Mouse (Mus musculus) neural tube, embryonic 15.5 days (tissue): ENCODE measurements around the gene Spats2. TPM values are rescaled to one million over a fixed set of nuclear protein-coding genes. Genes with fewer than 3 reads are reported as not detected.
"Not testable (repeated sequence)": the region's sequence is repeated elsewhere in the genome, so short reads cannot be mapped to it uniquely, and the experiment has no call there.

ENCODE experiments used
- ATAC-seq: fragments of 200-750 bp; cut with Nextera tagmentation; 2 replicates; pipeline ENCODE4 v1.8.0; 2017; ENCODE audit warnings: mild to moderate bottlenecking, moderate TSS enrichment, moderate library complexity; ENCODE audit not compliant: low FRiP score
- H3K27ac ChIP-seq: fragments of 300-500 bp; sonication (generic); replicated peaks from 2 replicates; pipeline ENCODE4 v1.5.1; 2015; ENCODE audit warnings: mild to moderate bottlenecking, inconsistent platforms
- H3K27me3 ChIP-seq: fragments of 300-500 bp; sonication (generic); replicated peaks from 2 replicates; pipeline ENCODE4 v1.6.1; 2015; ENCODE audit warnings: inconsistent platforms
- H3K36me3 ChIP-seq: fragments of 300-500 bp; sonication (generic); 2 replicates; pipeline ENCODE4 v1.6.1; 2015; ENCODE audit warnings: inconsistent platforms
- H3K4me1 ChIP-seq: fragments of 300-500 bp; sonication (generic); 2 replicates; pipeline ENCODE4 v1.6.1; 2015; ENCODE audit warnings: inconsistent platforms
- H3K4me2 ChIP-seq: fragments of 300-500 bp; sonication (generic); 2 replicates; pipeline ENCODE4 v1.6.1; 2015; ENCODE audit warnings: inconsistent platforms, mild to moderate bottlenecking, moderate library complexity
- H3K4me3 ChIP-seq: fragments of 300-500 bp; sonication (generic); replicated peaks from 2 replicates; pipeline ENCODE4 v1.5.1; 2015; ENCODE audit warnings: mild to moderate bottlenecking, inconsistent platforms
- H3K9ac ChIP-seq: fragments of 300-500 bp; sonication (generic); replicated peaks from 2 replicates; pipeline ENCODE4 v1.6.1; 2015; ENCODE audit warnings: mild to moderate bottlenecking, inconsistent platforms
- H3K9me3 ChIP-seq: fragments of 300-500 bp; sonication (generic); replicated peaks from 2 replicates; pipeline ENCODE4 v1.6.1; 2016; ENCODE audit warnings: inconsistent platforms
- WGBS: fragments of 180-500 bp; shearing (Covaris S2); methylation state at CpG from one replicate; pipeline ENCODE4 v1.1.7; 2015; ENCODE audit warnings: mixed read lengths; 5-methylcytosine and 5-hydroxymethylcytosine counted together
- polyA plus RNA-seq: library from polyadenylated mRNA; unstranded; fragments of >200 nt; fragmentation: Nextera tagmentation; extraction: Ambion mirVana; gene quantifications from 2 replicates; pipeline ENCODE4 v1.2.1, GENCODE M21; 2015

Spats2 gene
- polyA plus RNA-seq, 1 experiment from 2014 or later = 28.9 TPM

DNA sequence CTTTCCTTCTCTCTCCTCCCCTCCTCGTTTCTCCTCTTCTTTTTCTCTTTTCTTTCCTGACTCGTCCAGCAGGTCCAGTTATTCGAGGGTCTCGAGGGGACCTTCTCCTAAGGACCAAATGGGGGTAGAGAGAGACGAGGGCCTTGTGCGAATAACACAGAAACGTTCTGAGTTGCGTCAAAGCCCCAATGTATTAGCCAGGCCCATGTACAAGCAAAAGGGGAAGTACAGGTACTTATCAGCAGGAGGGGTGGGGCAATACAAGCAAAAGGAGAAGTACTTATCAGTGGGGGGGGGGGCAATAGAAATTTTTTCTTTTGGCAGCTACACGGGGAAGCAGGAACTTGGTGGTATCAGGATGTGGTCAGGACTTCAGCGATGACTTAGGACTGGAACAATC is 28.8 kb downstream of the Spats2 start:
- not testable (repeated sequence) for H3K27me3 ChIP-seq, H3K36me3 ChIP-seq, H3K9ac ChIP-seq, H3K9me3 ChIP-seq, ATAC-seq, H3K27ac ChIP-seq, H3K4me1 ChIP-seq, H3K4me2 ChIP-seq, H3K4me3 ChIP-seq
- WGBS = 93% methylated on average over 10 of the region's 10 CpGs

DNA sequence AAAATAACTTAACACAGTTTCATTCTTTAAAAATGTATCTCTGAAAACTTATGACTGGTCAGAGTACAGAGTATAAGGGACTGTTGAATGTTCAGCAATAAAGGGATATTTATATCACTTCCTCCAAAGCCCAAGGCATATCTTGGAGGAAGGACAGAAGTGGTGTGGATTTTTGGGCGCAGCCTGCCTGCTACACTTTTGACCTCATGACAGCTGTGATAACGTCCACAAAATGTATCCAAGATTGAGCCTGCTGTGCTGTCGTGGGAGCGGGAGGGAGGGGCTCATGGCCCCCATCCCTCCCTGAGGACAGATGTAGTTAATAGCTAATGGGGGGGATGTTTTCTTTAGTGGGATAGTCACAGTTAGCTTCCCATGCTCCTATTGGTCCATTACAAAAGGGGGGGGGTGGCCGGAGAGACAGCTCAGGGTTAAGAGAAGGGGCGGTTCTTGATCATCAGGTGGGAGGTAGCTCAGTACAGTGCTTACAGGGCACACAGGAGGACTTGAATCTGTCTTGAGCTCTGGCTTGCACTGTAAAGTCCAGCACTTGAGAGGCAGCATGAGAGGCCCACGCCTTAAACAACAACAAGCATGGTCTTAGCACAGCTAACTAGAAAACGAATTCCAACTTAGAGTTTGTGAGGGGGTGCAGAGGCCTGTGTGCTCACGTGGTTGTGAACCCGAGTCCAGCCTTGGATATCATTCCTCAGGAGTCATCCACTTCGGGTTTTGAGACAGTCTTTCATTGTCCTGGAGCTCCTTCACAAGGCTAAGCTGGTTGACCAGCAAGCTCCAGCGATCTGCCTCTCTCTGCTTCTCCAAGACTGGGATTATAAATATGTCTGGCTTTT is 38.0 kb downstream of the Spats2 start:
- peaks cover 8% of the 10 kb centered on the region; the same call in 1 of the 2 replicates for H3K36me3 ChIP-seq
- WGBS = 78% methylated on average over 12 of the region's 12 CpGs
- H3K27me3 ChIP-seq = no peaks in the 10 kb centered on the region
- no peak overlapping the region for H3K4me2 ChIP-seq
- H3K4me1 ChIP-seq = no peaks in the 10 kb centered on the region
- no peak overlapping the region for H3K27ac ChIP-seq
- no peaks in the 10 kb centered on the region for H3K9me3 ChIP-seq
- no peak for ATAC-seq
- H3K4me3 ChIP-seq = no peak overlapping the region
- no peak overlapping the region for H3K9ac ChIP-seq

DNA sequence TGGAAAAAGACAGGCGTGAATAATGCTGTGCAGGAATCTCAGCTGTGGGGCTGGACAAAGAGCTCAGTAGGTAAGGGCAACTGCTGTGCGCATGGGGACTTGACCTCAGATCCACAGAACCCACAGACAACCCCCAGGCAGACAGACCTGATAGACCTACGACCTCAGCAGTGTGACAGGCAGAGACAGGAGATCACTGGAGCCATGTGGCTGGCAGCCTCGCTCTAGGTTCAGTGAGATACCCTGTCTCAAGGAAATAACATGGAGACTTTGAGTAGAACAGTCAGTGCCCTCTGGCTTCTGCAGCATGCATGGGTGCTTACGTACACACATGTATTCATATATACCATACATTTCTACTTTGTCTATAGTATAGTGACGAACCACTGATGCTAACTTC is 46.4 kb downstream of the Spats2 start:
- H3K9ac ChIP-seq = no peak overlapping the region
- no peak overlapping the region for H3K27ac ChIP-seq
- no peak overlapping the region for H3K4me3 ChIP-seq
- H3K4me2 ChIP-seq = no peak overlapping the region
- ATAC-seq = no peak
- H3K9me3 ChIP-seq = no peaks in the 10 kb centered on the region
- H3K36me3 ChIP-seq = peaks cover 36% of the 10 kb centered on the region
- no peaks in the 10 kb centered on the region for H3K4me1 ChIP-seq
- 94% methylated on average over 6 of the region's 6 CpGs for WGBS
- H3K27me3 ChIP-seq = no peaks in the 10 kb centered on the region

DNA sequence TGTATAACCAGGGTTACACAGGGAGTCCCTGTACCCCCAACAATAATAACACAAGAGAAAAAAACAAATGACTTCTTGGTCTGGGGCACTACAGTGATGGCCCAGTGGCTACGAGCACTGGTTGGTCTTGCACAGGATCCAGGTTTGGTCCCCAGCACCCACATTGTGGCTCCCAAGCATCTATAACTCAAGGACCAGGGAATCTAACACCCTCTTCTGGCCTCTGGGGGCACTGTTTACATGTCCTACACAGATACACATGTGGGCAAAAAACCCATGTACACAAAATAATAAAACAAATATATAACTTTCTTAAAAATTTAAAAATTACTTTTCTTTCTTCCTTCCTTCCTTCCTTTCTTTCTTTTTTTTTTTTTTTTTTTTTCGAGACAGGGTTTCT is 53.9 kb downstream of the Spats2 start:
- Histone ChIP-seq H3K4me2 (no peak overlapping the region), H3K4me3 (no peak overlapping the region), H3K4me1 (no peaks in the 10 kb centered on the region), H3K9ac (no peak overlapping the region), H3K36me3 (peaks cover 45% of the 10 kb centered on the region), H3K9me3 (no peaks in the 10 kb centered on the region), H3K27me3 (no peaks in the 10 kb centered on the region), H3K27ac (no peak overlapping the region)
- WGBS = 87% methylated on average over 1 of the region's 2 CpGs
- ATAC-seq = no peak

DNA sequence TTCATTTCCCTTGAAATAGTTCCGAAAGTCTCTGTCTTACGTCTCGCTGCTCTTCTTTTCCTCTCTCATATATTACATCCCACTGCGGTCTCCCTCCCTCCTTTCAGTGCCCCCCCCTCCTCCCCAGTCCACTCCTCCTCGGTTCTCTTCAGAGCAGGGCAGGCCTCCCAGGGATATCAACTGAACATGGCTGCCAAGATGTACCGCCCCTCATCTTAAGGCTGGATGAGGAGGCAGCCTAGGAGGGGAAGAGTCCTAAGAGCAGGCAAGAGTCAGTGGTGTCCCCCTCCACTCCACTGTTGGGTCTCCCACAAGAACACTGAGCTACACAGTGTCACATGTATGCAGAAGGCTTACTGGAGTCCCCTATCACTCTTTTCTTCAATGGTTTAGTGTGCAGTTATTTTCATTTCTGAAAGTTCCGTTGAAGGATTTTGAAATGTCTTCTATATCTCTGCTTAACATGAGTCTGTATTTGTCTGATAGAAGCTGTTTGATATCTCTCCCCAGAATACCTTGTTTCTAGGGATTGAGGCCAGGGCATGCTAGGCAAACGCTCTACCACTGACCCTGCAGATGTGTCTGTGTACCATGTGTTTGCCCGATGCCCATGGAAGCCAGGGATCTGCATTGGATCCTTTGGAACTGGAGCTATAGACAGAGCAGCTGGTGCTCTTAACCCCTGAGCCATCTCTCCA is 58.6 kb downstream of the Spats2 start:
- 92% methylated on average over 9 of the region's 9 CpGs for WGBS
- H3K9ac ChIP-seq = no peak overlapping the region
- H3K36me3 ChIP-seq = peaks cover 60% of the 10 kb centered on the region

DNA sequence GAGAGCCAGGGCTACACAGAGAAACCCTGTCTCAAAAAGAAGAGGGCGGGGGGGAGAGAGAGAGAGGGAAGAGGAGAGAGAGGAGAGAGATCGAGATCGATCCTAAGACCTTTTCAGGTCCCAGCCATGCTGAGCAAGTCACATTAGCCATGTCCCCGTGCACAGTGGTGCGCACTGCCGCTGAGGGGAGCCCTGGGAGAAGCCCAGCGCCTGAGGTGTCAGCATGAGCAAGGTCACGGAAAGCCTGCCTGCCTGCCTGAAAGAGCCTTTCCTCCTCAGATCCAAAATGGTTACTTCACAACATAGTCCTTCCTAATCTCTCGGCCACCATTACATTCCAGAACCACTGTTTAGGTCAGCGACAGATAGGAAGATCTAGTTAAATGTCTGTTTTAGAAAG is 68.6 kb downstream of the Spats2 start:
- 72% methylated on average over 10 of the region's 10 CpGs for WGBS

More for the DNA sequence above, 58.6 kb downstream of the Spats2 start:
- Histone ChIP-seq H3K4me3 (no peak overlapping the region), H3K27me3 (no peaks in the 10 kb centered on the region), H3K27ac (no peak overlapping the region), H3K4me1 (no peaks in the 10 kb centered on the region), H3K4me2 (no peak overlapping the region), H3K9me3 (no peaks in the 10 kb centered on the region)
- ATAC-seq = no peak

DNA sequence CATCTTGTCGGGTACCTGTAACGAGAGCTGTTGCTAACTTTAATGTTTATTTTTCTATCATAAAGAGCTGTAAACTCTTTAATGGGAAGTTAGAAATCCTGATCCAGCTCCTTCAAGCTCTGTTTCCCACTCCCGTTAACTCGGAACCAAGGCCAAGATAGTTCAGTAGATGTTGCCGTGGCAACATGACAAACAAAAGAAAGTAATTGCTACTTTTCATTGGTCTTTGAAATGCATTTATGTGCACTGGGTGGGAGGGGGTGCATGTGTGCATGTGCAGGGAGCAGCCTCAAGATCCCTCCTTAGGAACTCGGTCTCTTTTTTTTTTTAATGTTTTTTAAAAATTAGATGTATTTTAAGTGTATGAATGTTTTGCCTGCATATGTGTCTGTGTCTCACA is 69.3 kb downstream of the Spats2 start:
- no peaks in the 10 kb centered on the region for H3K27me3 ChIP-seq
- H3K4me3 ChIP-seq = no peak overlapping the region
- H3K9ac ChIP-seq = no peak overlapping the region
- ATAC-seq = no peak
- H3K9me3 ChIP-seq = no peaks in the 10 kb centered on the region
- H3K4me2 ChIP-seq = no peak overlapping the region
- no peak overlapping the region for H3K27ac ChIP-seq
- no peaks in the 10 kb centered on the region for H3K4me1 ChIP-seq
- 35% methylated on average over 6 of the region's 6 CpGs for WGBS
- peaks cover 22% of the 10 kb centered on the region for H3K36me3 ChIP-seq

More for the DNA sequence above, 68.6 kb downstream of the Spats2 start:
- no peaks in the 10 kb centered on the region for H3K27me3 ChIP-seq
- ATAC-seq = no peak
- no peak overlapping the region for H3K27ac ChIP-seq
- no peak overlapping the region for H3K4me3 ChIP-seq
- H3K4me1 ChIP-seq = no peaks in the 10 kb centered on the region
- H3K4me2 ChIP-seq = no peak overlapping the region
- H3K36me3 ChIP-seq = peaks cover 23% of the 10 kb centered on the region
- H3K9me3 ChIP-seq = no peaks in the 10 kb centered on the region
- H3K9ac ChIP-seq = no peak overlapping the region

DNA sequence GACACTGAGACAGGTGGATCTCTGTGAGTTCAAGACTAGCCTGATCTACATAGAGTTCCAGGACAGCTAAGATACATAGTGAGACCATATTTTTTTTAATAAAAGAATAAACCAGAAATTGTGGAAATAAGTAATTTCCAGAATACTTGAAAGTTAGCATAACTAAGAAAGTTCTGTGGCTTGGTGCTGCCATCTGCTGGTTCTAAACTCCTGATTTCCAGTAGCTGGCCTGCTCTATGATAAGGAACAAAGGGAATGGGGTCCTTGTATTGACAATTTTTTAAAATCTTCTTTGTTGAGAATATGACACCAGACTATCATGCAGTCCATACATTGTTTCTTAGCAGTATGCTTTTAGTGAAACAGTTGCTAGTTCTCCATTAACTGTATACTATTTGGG is 73.0 kb downstream of the Spats2 start:
- ATAC-seq = no peak
- no peak overlapping the region for H3K9ac ChIP-seq
- 0 out of 2 replicates have a peak, but pooled peaks cover 11% of the 10 kb centered on the region for H3K36me3 ChIP-seq
- no peaks in the 10 kb centered on the region for H3K9me3 ChIP-seq
- no peak overlapping the region for H3K4me3 ChIP-seq
- no peak overlapping the region for H3K4me2 ChIP-seq
- no peaks in the 10 kb centered on the region for H3K27me3 ChIP-seq
- H3K27ac ChIP-seq = no peak overlapping the region
- no peaks in the 10 kb centered on the region for H3K4me1 ChIP-seq

DNA sequence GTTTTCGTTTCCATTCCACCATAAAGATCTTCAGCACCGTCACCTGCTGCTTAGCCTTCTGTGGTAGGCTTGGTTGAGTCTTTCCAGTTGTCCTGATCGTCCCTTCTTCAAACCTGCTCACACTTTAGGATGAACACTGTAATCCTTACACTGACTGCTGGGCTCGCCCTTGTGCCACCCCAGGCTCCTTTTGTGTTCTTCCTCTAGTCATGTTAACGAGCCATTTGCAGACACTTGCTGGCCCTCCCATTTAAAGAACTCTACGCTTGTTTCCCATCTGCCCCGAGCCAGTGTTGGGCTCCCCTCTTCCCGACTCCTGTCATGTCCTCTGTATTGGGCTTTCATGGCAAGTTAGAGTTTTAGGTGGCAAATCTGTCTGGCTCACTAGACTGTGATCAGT is 80.2 kb downstream of the Spats2 start:
- H3K4me2 ChIP-seq = no peak overlapping the region
- no peak overlapping the region for H3K27ac ChIP-seq
- H3K4me3 ChIP-seq = no peak overlapping the region
- no peak overlapping the region for H3K9ac ChIP-seq
- peaks cover 8% of the 10 kb centered on the region; the same call in 1 of the 2 replicates for H3K4me1 ChIP-seq
- no peaks in the 10 kb centered on the region for H3K9me3 ChIP-seq
- H3K36me3 ChIP-seq = peaks cover 47% of the 10 kb centered on the region
- 75% methylated on average over 8 of the region's 8 CpGs for WGBS
- no peaks in the 10 kb centered on the region for H3K27me3 ChIP-seq
- no peak for ATAC-seq

DNA sequence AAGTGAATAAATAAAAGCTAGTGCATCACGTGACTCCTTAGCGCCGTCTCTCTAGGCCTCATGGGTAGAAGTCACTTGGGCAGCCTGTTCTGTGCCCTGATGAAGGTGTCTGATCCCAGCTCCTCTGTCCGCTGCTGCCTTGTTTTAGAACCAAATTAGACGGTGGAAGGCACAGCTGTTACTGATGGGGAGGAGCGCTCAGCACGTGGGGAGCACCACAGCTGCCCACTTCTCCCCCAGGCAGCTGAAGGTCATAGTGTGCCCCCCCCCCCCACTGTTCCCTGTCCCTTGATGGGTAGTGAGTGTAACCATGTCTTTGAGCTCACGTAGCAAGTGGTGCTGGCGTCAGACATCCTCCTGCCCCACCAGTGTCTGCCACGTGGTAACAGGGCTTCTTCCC is 87.5 kb downstream of the Spats2 start:
- ATAC-seq = no peak
- no peak overlapping the region for H3K27ac ChIP-seq
- H3K27me3 ChIP-seq = peaks cover 4% of the 10 kb centered on the region; the same call in 1 of the 2 replicates
- H3K9ac ChIP-seq = no peak overlapping the region
- H3K9me3 ChIP-seq = no peaks in the 10 kb centered on the region
- peaks cover 46% of the 10 kb centered on the region for H3K36me3 ChIP-seq
- no peak overlapping the region for H3K4me2 ChIP-seq
- no peak overlapping the region for H3K4me3 ChIP-seq
- no peaks in the 10 kb centered on the region for H3K4me1 ChIP-seq
- 85% methylated on average over 10 of the region's 10 CpGs for WGBS

DNA sequence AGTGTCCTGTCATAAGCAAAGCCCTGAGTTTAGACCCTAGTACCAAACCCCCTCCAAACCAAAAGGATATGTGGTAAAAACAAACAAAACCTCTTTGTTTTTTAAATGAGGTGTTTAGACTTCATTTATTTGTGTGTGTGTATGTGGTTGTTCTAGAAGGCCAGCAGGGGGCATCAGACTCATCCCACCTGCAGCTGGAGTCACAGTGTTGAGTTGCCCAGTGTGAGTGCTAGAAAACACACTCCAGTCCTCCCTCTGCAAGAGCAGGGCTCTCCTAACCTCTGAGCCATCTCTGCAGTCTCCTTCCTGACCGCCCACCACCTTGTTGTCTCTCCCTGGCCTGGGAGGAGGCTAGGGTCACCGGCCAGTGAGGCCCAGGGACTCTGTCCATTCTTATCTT is 89.2 kb downstream of the Spats2 start:
- Histone ChIP-seq H3K27ac (no peak overlapping the region), H3K27me3 (peaks cover 13% of the 10 kb centered on the region), H3K4me1 (no peaks in the 10 kb centered on the region), H3K4me2 (no peak overlapping the region), H3K36me3 (peaks cover 32% of the 10 kb centered on the region), H3K9me3 (no peaks in the 10 kb centered on the region), H3K4me3 (no peak overlapping the region), H3K9ac (no peak overlapping the region)
- ATAC-seq = no peak
- WGBS = 89% methylated on average over 2 of the region's 2 CpGs
